10 mouse cellular contexts compared by ENCODE assay signal in genomic region chr11:101131701-101132100, GRCm38 (mm10). TPM values are rescaled to one million over a fixed set of nuclear protein-coding genes. Genes with fewer than 3 reads are reported as not detected.
A peak's percentile ranks its signal among the peaks of the same experiment; 100 is the strongest.
DNase-seq lines count a peak whose midpoint lies in the region; ATAC-seq and TF ChIP-seq lines count a peak whose summit lies in the region.
"Had no signal": no experiment of that assay in that cellular context is flagged by ENCODE, and none has a peak within 500 bp of the region (broad histone marks: within the 10 kb centered on the region; RNA-seq: fewer than 3 reads in every experiment).

No protein-coding gene starts in this region.

- TF ChIP-seq CTCF in lung, postnatal 0 days (IDR thresholded peaks at IDR 0.05) = peak; percentile 62
- TF ChIP-seq CTCF in bone marrow macrophage, adult 2 months (IDR thresholded peaks at IDR 0.05; ENCODE audit: low read depth, low read length) = peak; percentile 24

- TF ChIP-seq EP300 in lung, postnatal 0 days (IDR thresholded peaks at IDR 0.05) = no peak

- no peak overlapping the region for H3K4me2 ChIP-seq in lung, postnatal 0 days (replicated peaks; ENCODE audit: low read depth, low read length)
- H3K4me2 ChIP-seq: heart, embryonic 15.5 days had no signal

- H3K4me3 ChIP-seq in lung, postnatal 0 days (ENCODE audit: low read depth, low read length) = no peak overlapping the region
- no peak overlapping the region for H3K4me3 ChIP-seq in bone marrow macrophage, adult 2 months (ENCODE audit: insufficient read depth, low read length)
- H3K4me3 ChIP-seq in forebrain, embryonic 10.5 days = no peak overlapping the region
- H3K4me3 ChIP-seq: heart, embryonic 15.5 days had no signal

- H3K27ac ChIP-seq in lung, postnatal 0 days (ENCODE audit: low read length) = no peak overlapping the region
- no peak overlapping the region for H3K27ac ChIP-seq in bone marrow macrophage, adult 2 months (ENCODE audit: insufficient read depth, low read depth, low read length)
- no peak overlapping the region for H3K27ac ChIP-seq in forebrain, embryonic 10.5 days
- H3K27ac ChIP-seq: heart, embryonic 15.5 days had no signal

- H3K4me1 ChIP-seq in lung, postnatal 0 days (ENCODE audit: insufficient read depth, low read depth, low read length) = no peaks in the 10 kb centered on the region
- peaks cover 13% of the 10 kb centered on the region for H3K4me1 ChIP-seq in bone marrow macrophage, adult 2 months (ENCODE audit: control insufficient read depth, insufficient read depth, low read length)
- H3K4me1 ChIP-seq in forebrain, embryonic 10.5 days = peaks cover 7% of the 10 kb centered on the region

- 83% methylated on average over 6 of the region's 6 CpGs for WGBS in lung, postnatal 0 days
- 89% methylated on average over 6 of the region's 6 CpGs for WGBS in forebrain, embryonic 10.5 days

- H3K36me3 ChIP-seq in lung, postnatal 0 days (ENCODE audit: insufficient read depth, low read length) = no peaks in the 10 kb centered on the region
- peaks cover 10% of the 10 kb centered on the region for H3K36me3 ChIP-seq in forebrain, embryonic 10.5 days (replicated peaks)

- no peak for ATAC-seq in lung, postnatal 0 days

- H3K27me3 ChIP-seq in lung, postnatal 0 days (replicated peaks; ENCODE audit: insufficient read depth, low read length) = no peaks in the 10 kb centered on the region
- H3K27me3 ChIP-seq in forebrain, embryonic 10.5 days (ENCODE audit: poor library complexity, severe bottlenecking) = no peaks in the 10 kb centered on the region
- H3K27me3 ChIP-seq: heart, embryonic 15.5 days had no signal

- intact Hi-C loops in gastrocnemius, postnatal 14 days (cut with DNase I; ENCODE audit: low total_unique reads) = no loop called here

- H3K9me3 ChIP-seq in lung, postnatal 0 days (ENCODE audit: low read length) = no peaks in the 10 kb centered on the region
- H3K9me3 ChIP-seq in forebrain, embryonic 10.5 days = peaks cover 7% of the 10 kb centered on the region; the same call in 1 of the 2 replicates
- H3K9me3 ChIP-seq: heart, embryonic 15.5 days had no signal

- no peak for TF ChIP-seq POLR2A in bone marrow macrophage, adult 2 months (IDR thresholded peaks at IDR 0.05; ENCODE audit: borderline replicate concordance, low read depth, low read length)

- peak; percentile 50 for DNase-seq in gastrocnemius, postnatal 14 days
- no peak for DNase-seq in gastrocnemius, adult 18-20 months (ENCODE audit: low spot score)
- DNase-seq in lung, postnatal 0 days (ENCODE audit: low spot score) = peak; percentile 37
- DNase-seq in lung, postnatal 25 days (ENCODE audit: low spot score) = no peak
- DNase-seq in retina, postnatal 1 day = peak; percentile 63
- DNase-seq in forebrain, embryonic 10.5 days (ENCODE audit: extremely low spot score, low spot score) = no peak
- DNase-seq in layer of hippocampus, postnatal 14 days (ENCODE audit: low spot score in 2 of 2) = no peak

- no peak overlapping the region for H3K9ac ChIP-seq in lung, postnatal 0 days (replicated peaks; ENCODE audit: low read depth)
- H3K9ac ChIP-seq: heart, embryonic 15.5 days had no signal

RNA-seq across cellular contexts. Expression of gene Tubg1, which starts 12.0 kb away (rescaled TPM):
- 10 to 100 TPM; 26.3 to 31.2 TPM for total RNA-seq in gastrocnemius, postnatal 14 days (2021)
- 10 to 100 TPM; 24.7 to 26.2 TPM for total RNA-seq in gastrocnemius, adult 18-20 months (2021)
- polyA plus RNA-seq in lung, postnatal 0 days (2015; fragmentation: Nextera tagmentation; extraction: Ambion mirVana) = 25.8 TPM in 2 replicates
- polyA plus RNA-seq in bone marrow macrophage, adult 2 months (2012; ENCODE audit: insufficient read depth, insufficient read length, missing spikeins) = 13.3 and 18.6 TPM in 2 replicates
- 143 and 145 TPM in 2 replicates for polyA plus RNA-seq in forebrain, embryonic 10.5 days (2016; fragmentation: Nextera tagmentation; extraction: Ambion mirVana)
- total RNA-seq in layer of hippocampus, postnatal 14 days (2021) = 10 to 100 TPM; 48.9 to 52.6 TPM

RNA-seq across cellular contexts. Expression of gene Retreg3, which starts 12.0 kb away (rescaled TPM):
- 10 to 100 TPM; 33.3 to 34.9 TPM for total RNA-seq in gastrocnemius, postnatal 14 days (2021)
- total RNA-seq in gastrocnemius, adult 18-20 months (2021) = 10 to 100 TPM; 27.1 to 30.4 TPM
- 18.8 and 18.9 TPM in 2 replicates for polyA plus RNA-seq in lung, postnatal 0 days (2015; fragmentation: Nextera tagmentation; extraction: Ambion mirVana)
- 52.2 and 62.4 TPM in 2 replicates for polyA plus RNA-seq in bone marrow macrophage, adult 2 months (2012; ENCODE audit: insufficient read depth, insufficient read length, missing spikeins)
- 14.6 and 15.5 TPM in 2 replicates for polyA plus RNA-seq in forebrain, embryonic 10.5 days (2016; fragmentation: Nextera tagmentation; extraction: Ambion mirVana)
- total RNA-seq in layer of hippocampus, postnatal 14 days (2021) = 10 to 100 TPM; 57.1 to 61.1 TPM

RNA-seq across cellular contexts. Expression of gene Tubg2, which starts 24.0 kb away (rescaled TPM):
- 1 to 10 TPM; 3.1 to 4.6 TPM for total RNA-seq in gastrocnemius, postnatal 14 days (2021)
- total RNA-seq in gastrocnemius, adult 18-20 months (2021) = 1 to 10 TPM; 2.7 to 3.3 TPM
- polyA plus RNA-seq in lung, postnatal 0 days (2015; fragmentation: Nextera tagmentation; extraction: Ambion mirVana) = 1.9 and 2.3 TPM in 2 replicates
- not detected in 2 replicates for polyA plus RNA-seq in bone marrow macrophage, adult 2 months (2012; ENCODE audit: insufficient read depth, insufficient read length, missing spikeins)
- 2.3 and 2.7 TPM in 2 replicates for polyA plus RNA-seq in forebrain, embryonic 10.5 days (2016; fragmentation: Nextera tagmentation; extraction: Ambion mirVana)
- 10 to 100 TPM; 36.7 to 41.0 TPM for total RNA-seq in layer of hippocampus, postnatal 14 days (2021)
- total RNA-seq: megakaryocyte-erythroid progenitor cell, adult 5-6 weeks had no signal

RNA-seq across cellular contexts. Expression of gene Psmc3ip, which starts 36.5 kb away (rescaled TPM):
- 1 to 10 TPM; 1.1 to 1.5 TPM for total RNA-seq in gastrocnemius, postnatal 14 days (2021)
- 1 to 10 TPM; 1.7 to 2.0 TPM for total RNA-seq in gastrocnemius, adult 18-20 months (2021)
- polyA plus RNA-seq in lung, postnatal 0 days (2015; fragmentation: Nextera tagmentation; extraction: Ambion mirVana) = 9.8 and 10.4 TPM in 2 replicates
- polyA plus RNA-seq in bone marrow macrophage, adult 2 months (2012; ENCODE audit: insufficient read depth, insufficient read length, missing spikeins) = 4.1 and 4.8 TPM in 2 replicates
- polyA plus RNA-seq in forebrain, embryonic 10.5 days (2016; fragmentation: Nextera tagmentation; extraction: Ambion mirVana) = 78.1 and 96.4 TPM in 2 replicates
- 1 to 10 TPM; 2.7 to 4.9 TPM for total RNA-seq in layer of hippocampus, postnatal 14 days (2021)

RNA-seq across cellular contexts. Expression of gene Cntnap1, which starts 38.6 kb away (rescaled TPM):
- 1 to 10 TPM; 1.8 to 2.4 TPM for total RNA-seq in gastrocnemius, postnatal 14 days (2021)
- 1 to 10 TPM in 1 of 2 experiments, under 1 TPM in 1; 0.82 to 1.2 TPM for total RNA-seq in gastrocnemius, adult 18-20 months (2021)
- polyA plus RNA-seq in lung, postnatal 0 days (2015; fragmentation: Nextera tagmentation; extraction: Ambion mirVana) = 0.24 and 0.56 TPM in 2 replicates
- polyA plus RNA-seq in bone marrow macrophage, adult 2 months (2012; ENCODE audit: insufficient read depth, insufficient read length, missing spikeins) = 2.5 and 3.2 TPM in 2 replicates
- 0.12 and 0.16 TPM in 2 replicates for polyA plus RNA-seq in forebrain, embryonic 10.5 days (2016; fragmentation: Nextera tagmentation; extraction: Ambion mirVana)
- total RNA-seq in layer of hippocampus, postnatal 14 days (2021) = 100 to 1,000 TPM; 137 to 149 TPM
- total RNA-seq: megakaryocyte-erythroid progenitor cell, adult 5-6 weeks had no signal

Comparison
In these comparisons a context has a peak if more than half of its experiments do, and no peak if none do; other contexts are left out.
1. DNase-seq: peak in gastrocnemius, postnatal 14 days (single experiment), lung, postnatal 0 days (single experiment) and retina, postnatal 1 day (single experiment); none in gastrocnemius, adult 18-20 months (single experiment), lung, postnatal 25 days (single experiment), forebrain, embryonic 10.5 days (single experiment) and layer of hippocampus, postnatal 14 days (0 of 2).
2. RNA of gene Tubg2, which starts 24.0 kb away (total RNA-seq): 36.7 to 41.0 TPM in layer of hippocampus, postnatal 14 days; 3.1 to 4.6 TPM in gastrocnemius, postnatal 14 days and 2.7 to 3.3 TPM in gastrocnemius, adult 18-20 months; every median in the first group is over 4 times any median in the second.